Mouse (Mus musculus) MEL (cell line): ENCODE results near the gene Gm49366. TPM values are rescaled to one million over a fixed set of nuclear protein-coding genes. Genes with fewer than 3 reads are reported as not detected.
A peak's percentile ranks its signal among the peaks of the same experiment; 100 is the strongest.
"Not testable (repeated sequence)": the region's sequence is repeated elsewhere in the genome, so short reads cannot be mapped to it uniquely, and the experiment has no call there.

Source experiments
- DNase-seq: peaks from one replicate; pipeline ENCODE4 v3.0.0; 2011; ENCODE audit warnings: low read depth, low spot score
- H3K27ac ChIP-seq: 2 replicates; pipeline ENCODE4 v1.5.1; 2012; ENCODE audit warnings: low read depth, mild to moderate bottlenecking, control low read depth, low read length, moderate library complexity; ENCODE audit not compliant: control insufficient read depth
- H3K27me3 ChIP-seq, 2 experiments: fragments of 150-350 bp in 1 of 2; sonication (generic) in 1 of 2; 2 replicates each; pipeline ENCODE4 v1.6.1; 2012; ENCODE audit warnings: low read length in 2 of 2, mild to moderate bottlenecking in 2 of 2, improper control_type of control experiment in 1 of 2, moderate library complexity in 1 of 2; ENCODE audit not compliant: insufficient read depth in 2 of 2, control insufficient read depth in 1 of 2
- H3K36me3 ChIP-seq, 2 experiments: 2 replicates each; pipeline ENCODE4 v1.6.1; 2012 to 2014; ENCODE audit warnings: low read length in 2 of 2, improper control_type of control experiment in 1 of 2, inconsistent platforms in 1 of 2, mild to moderate bottlenecking in 1 of 2; ENCODE audit not compliant: insufficient read depth in 2 of 2, control insufficient read depth in 1 of 2
- H3K4me1 ChIP-seq, 2 experiments: fragments of 150-350 bp in 1 of 2; sonication (generic) in 1 of 2; 2 replicates each; pipeline ENCODE4 v1.6.1; 2012; ENCODE audit warnings: low read length in 2 of 2, improper control_type of control experiment in 1 of 2, mild to moderate bottlenecking in 1 of 2; ENCODE audit not compliant: insufficient read depth in 2 of 2, control insufficient read depth in 1 of 2
- H3K4me3 ChIP-seq, 2 experiments: fragments of 150-350 bp in 1 of 2; sonication (generic) in 1 of 2; 2 replicates each; pipeline ENCODE4 v1.5.1; 2012; ENCODE audit warnings: low read depth in 2 of 2, low read length in 2 of 2, mild to moderate bottlenecking in 2 of 2, moderate library complexity in 2 of 2, control low read depth in 1 of 2, improper control_type of control experiment in 1 of 2; ENCODE audit not compliant: control insufficient read depth in 1 of 2, insufficient read depth in 1 of 2
- H3K79me2 ChIP-seq: 2 replicates; pipeline ENCODE4 v1.6.1; 2012; ENCODE audit warnings: mild to moderate bottlenecking, low read length, moderate library complexity; ENCODE audit not compliant: control insufficient read depth, poor library complexity, insufficient read depth
- H3K9ac ChIP-seq: 2 replicates; pipeline ENCODE4 v1.6.1; 2012; ENCODE audit warnings: low read depth, mild to moderate bottlenecking, control low read depth, low read length, moderate library complexity; ENCODE audit not compliant: control insufficient read depth, poor library complexity, severe bottlenecking
- H3K9me3 ChIP-seq: fragments of 150-350 bp; sonication (generic); replicated peaks from 2 replicates; pipeline ENCODE4 v1.6.1; 2012; ENCODE audit warnings: mild to moderate bottlenecking, low read length, improper control_type of control experiment, moderate library complexity; ENCODE audit not compliant: insufficient read depth
- CHD2 ChIP-seq: IDR thresholded peaks from 2 replicates; pipeline ENCODE4 v1.6.1; 2011; ENCODE audit warnings: low read length, improper control_type of control experiment
- CTCF ChIP-seq, 3 experiments: IDR thresholded peaks in 2 of 3; conservative IDR thresholded peaks in 1 of 3; 2 replicates each; pipeline ENCODE4 v1.5.1; 2011 to 2012; ENCODE audit warnings: low read length in 3 of 3, low read depth in 2 of 3, mild to moderate bottlenecking in 2 of 3, improper control_type of control experiment in 1 of 3, inconsistent platforms in 1 of 3, mixed read lengths in 1 of 3, moderate library complexity in 1 of 3; ENCODE audit not compliant: control insufficient read depth in 1 of 3, insufficient read depth in 1 of 3, poor library complexity in 1 of 3, severe bottlenecking in 1 of 3
- ELF1 ChIP-seq: IDR thresholded peaks from 2 replicates; pipeline ENCODE4 v1.6.1; 2014; ENCODE audit warnings: low read depth, mild to moderate bottlenecking, inconsistent platforms, low read length, improper control_type of control experiment, moderate library complexity
- GABPA ChIP-seq: IDR thresholded peaks from 2 replicates; pipeline ENCODE4 v1.6.1; 2012; ENCODE audit warnings: low read depth, mild to moderate bottlenecking, inconsistent platforms, low read length, improper control_type of control experiment, moderate library complexity
- HCFC1 ChIP-seq: IDR thresholded peaks from 2 replicates; pipeline ENCODE4 v1.6.1; 2012; ENCODE audit warnings: low read depth, mild to moderate bottlenecking, inconsistent platforms, low read length, improper control_type of control experiment, moderate library complexity
- JUND ChIP-seq: IDR thresholded peaks from 2 replicates; pipeline ENCODE4 v1.6.1; 2011; ENCODE audit warnings: low read depth, mild to moderate bottlenecking, improper control_type of control experiment, low read length
- MAX ChIP-seq: IDR thresholded peaks from 2 replicates; pipeline ENCODE4 v1.6.1; 2011; ENCODE audit warnings: low read length, improper control_type of control experiment
- MAZ ChIP-seq: IDR thresholded peaks from 2 replicates; pipeline ENCODE4 v1.6.1; 2012; ENCODE audit warnings: low read depth, mild to moderate bottlenecking, inconsistent platforms, low read length, improper control_type of control experiment
- MEF2A ChIP-seq: IDR thresholded peaks from 2 replicates; pipeline ENCODE4 v1.6.1; 2014; ENCODE audit warnings: low read depth, mild to moderate bottlenecking, inconsistent platforms, low read length, improper control_type of control experiment; ENCODE audit not compliant: poor library complexity, insufficient replicate concordance, severe bottlenecking; ENCODE audit errors: extremely low read depth
- NELFE ChIP-seq: IDR thresholded peaks from 2 replicates; pipeline ENCODE4 v1.6.1; 2011; ENCODE audit warnings: low read depth, low read length, improper control_type of control experiment
- POLR2AphosphoS2 ChIP-seq: IDR thresholded peaks from 2 replicates; pipeline ENCODE4 v1.6.1; 2011; ENCODE audit warnings: low read length, improper control_type of control experiment
- POLR2AphosphoS5 ChIP-seq: IDR thresholded peaks from 2 replicates; pipeline ENCODE4 v1.6.1; 2012; ENCODE audit warnings: low read depth, borderline replicate concordance, mild to moderate bottlenecking, inconsistent platforms, low read length, moderate library complexity, mixed read lengths
- RCOR1 ChIP-seq: IDR thresholded peaks from 2 replicates; pipeline ENCODE4 v1.6.1; 2012; ENCODE audit warnings: low read depth, mild to moderate bottlenecking, inconsistent platforms, low read length, improper control_type of control experiment
- SIN3A ChIP-seq: IDR thresholded peaks from 2 replicates; pipeline ENCODE4 v1.6.1; 2012; ENCODE audit warnings: low read length, improper control_type of control experiment, inconsistent platforms
- TAL1 ChIP-seq: IDR thresholded peaks from 2 replicates; pipeline ENCODE4 v1.6.1; 2012; ENCODE audit warnings: mild to moderate bottlenecking, inconsistent platforms, low read length, moderate library complexity, mixed read lengths
- TBP ChIP-seq: IDR thresholded peaks from 2 replicates; pipeline ENCODE4 v1.8.0; 2011; ENCODE audit warnings: low read depth, low read length, improper control_type of control experiment
- TCF12 ChIP-seq: IDR thresholded peaks from 2 replicates; pipeline ENCODE4 v1.6.1; 2014; ENCODE audit warnings: low read depth, mild to moderate bottlenecking, inconsistent platforms, low read length, improper control_type of control experiment, moderate library complexity
- UBTF ChIP-seq: IDR thresholded peaks from 2 replicates; pipeline ENCODE4 v1.6.1; 2012; ENCODE audit warnings: low read depth, mild to moderate bottlenecking, inconsistent platforms, low read length, improper control_type of control experiment, moderate library complexity, borderline replicate concordance; ENCODE audit not compliant: insufficient read depth
- USF1 ChIP-seq: IDR thresholded peaks from 2 replicates; pipeline ENCODE4 v1.6.1; 2014; ENCODE audit warnings: low read depth, mild to moderate bottlenecking, inconsistent platforms, low read length, improper control_type of control experiment, moderate library complexity
- ZC3H11A ChIP-seq: IDR thresholded peaks from 2 replicates; pipeline ENCODE4 v1.6.1; 2012; ENCODE audit warnings: low read depth, mild to moderate bottlenecking, inconsistent platforms, low read length, improper control_type of control experiment
- ZMIZ1 ChIP-seq: IDR thresholded peaks from 2 replicates; pipeline ENCODE4 v1.6.1; 2012; ENCODE audit warnings: low read depth, mild to moderate bottlenecking, inconsistent platforms, low read length, improper control_type of control experiment, moderate library complexity
- ZNF384 ChIP-seq: IDR thresholded peaks from 2 replicates; pipeline ENCODE4 v1.6.1; 2012; ENCODE audit warnings: low read depth, mild to moderate bottlenecking, inconsistent platforms, low read length, improper control_type of control experiment
- polyA plus RNA-seq, 2 experiments: library from polyadenylated mRNA; stranded (reverse) in 1 of 2; unstranded in 1 of 2; fragments of >175 nt in 1 of 2; fragments of >200 nt in 1 of 2; gene quantifications; 2 replicates each; pipeline versions ENCODE4 v1.2.1 to v1.2.4; 2012; ENCODE audit warnings: low replicate concordance in 2 of 2, low read depth in 1 of 2; ENCODE audit not compliant: insufficient read length in 2 of 2, insufficient read depth in 1 of 2, missing spikeins in 1 of 2
- total RNA-seq: library from RNA; depleted of rRNA; stranded (reverse); fragments of 300-350 nt; gene quantifications from 2 replicates; pipeline ENCODE4 v1.2.3, GENCODE M21; 2012

Gene Gm49366
- total and polyA plus RNA-seq, 3 experiments: not detected

GRCm38 (mm10) chr12:84008729-84009128 lies 30.0 kb upstream of the Gm49366 start:
- no peak for TF ChIP-seq HCFC1
- no peak for TF ChIP-seq NELFE
- no peak for TF ChIP-seq POLR2AphosphoS5
- no peak for TF ChIP-seq JUND
- no peak for TF ChIP-seq TBP
- no peak for TF ChIP-seq CTCF (IDR thresholded peaks at IDR 0.05 in 2 of 3, conservative IDR thresholded peaks at IDR 0.05 in 1 of 3; ENCODE audit: control insufficient read depth in 1 of 3, insufficient read depth in 1 of 3, low read depth in 2 of 3, low read length in 3 of 3, poor library complexity in 1 of 3, severe bottlenecking in 1 of 3)
- no peak for TF ChIP-seq MEF2A
- TF ChIP-seq ZC3H11A: no peak

GRCm38 (mm10) chr12:84009171-84009965 lies 29.4 kb upstream of the Gm49366 start, which contains the start of gene Acot1:
Gene Acot1 (plus strand): TSS chr12:84009490.
- H3K27ac ChIP-seq, H3K9me3 ChIP-seq, H3K27me3 ChIP-seq, H3K4me1 ChIP-seq, H3K36me3 ChIP-seq, H3K79me2 ChIP-seq: not testable (repeated sequence)
- Histone ChIP-seq H3K9ac (peak within 1 kb of the TSS; percentile 29), H3K4me3 (peak within 1 kb of the TSS; percentile 19 to 50; a peak in 3 of 4 replicates)
- DNase-seq: peak; percentile 56

More at GRCm38 (mm10) chr12:84008729-84009128, 30.0 kb upstream of the Gm49366 start:
- H3K4me3 ChIP-seq: no peak overlapping the region; a peak in 1 of 4 replicates
- H3K27me3 ChIP-seq: peaks cover 0 to 5% of the 10 kb centered on the region in 2 experiments; a peak in 2 of 4 replicates
- no peaks in the 10 kb centered on the region for H3K9me3 ChIP-seq
- no peak overlapping the region for H3K9ac ChIP-seq
- DNase-seq: no peak
- H3K27ac ChIP-seq: no peak overlapping the region
- no peaks in the 10 kb centered on the region for H3K36me3 ChIP-seq
- H3K79me2 ChIP-seq: no peaks in the 10 kb centered on the region
- no peaks in the 10 kb centered on the region for H3K4me1 ChIP-seq

DNA sequence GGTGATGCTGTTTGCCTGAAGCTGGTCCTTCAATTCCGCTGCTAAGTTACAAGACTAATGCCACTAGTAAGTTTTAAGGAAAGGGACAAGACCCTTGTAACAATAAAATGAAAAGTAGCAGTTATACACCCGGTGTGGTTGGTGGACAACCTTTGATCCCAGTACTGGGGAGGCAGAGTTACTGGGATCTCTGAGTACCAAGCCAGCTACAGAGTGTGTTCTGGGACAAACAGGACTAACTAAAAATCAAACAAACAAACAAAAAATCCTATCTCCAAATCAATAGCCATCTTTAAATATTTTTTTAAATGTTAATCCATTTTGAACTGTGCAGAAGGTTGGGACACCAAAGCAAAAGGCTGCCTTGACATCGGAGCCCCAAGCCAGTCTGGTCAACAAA lies 28.5 kb upstream of the Gm49366 start:
- Histone ChIP-seq H3K4me3 (no peak overlapping the region), H3K27me3 (peaks cover 0 to 5% of the 10 kb centered on the region in 2 experiments; a peak in 2 of 4 replicates), H3K27ac (no peak overlapping the region)

More for the DNA sequence above, 28.5 kb upstream of the Gm49366 start:
- Histone ChIP-seq H3K4me1 (no peaks in the 10 kb centered on the region), H3K36me3 (no peaks in the 10 kb centered on the region), H3K79me2 (no peaks in the 10 kb centered on the region), H3K9me3 (no peaks in the 10 kb centered on the region), H3K9ac (no peak overlapping the region)
- TF ChIP-seq MEF2A (no peak), CHD2 (no peak), ZMIZ1 (no peak), GABPA (no peak), RCOR1 (no peak), MAX (no peak), HCFC1 (no peak), CTCF (IDR thresholded peaks at IDR 0.05 in 2 of 3, conservative IDR thresholded peaks at IDR 0.05 in 1 of 3; ENCODE audit: control insufficient read depth in 1 of 3, insufficient read depth in 1 of 3, low read depth in 2 of 3, low read length in 3 of 3, poor library complexity in 1 of 3, severe bottlenecking in 1 of 3) (no peak), ELF1 (no peak), SIN3A (no peak), ZNF384 (no peak), TCF12 (no peak), UBTF (no peak), TAL1 (no peak), MAZ (no peak), POLR2AphosphoS5 (no peak), TBP (no peak), USF1 (no peak), JUND (no peak), POLR2AphosphoS2 (no peak)
- no peak for DNase-seq
